Mouse (Mus musculus) G1E-ER4 (cell line): ENCODE data around the gene Psen2. TPM values are rescaled to one million over a fixed set of nuclear protein-coding genes. Genes with fewer than 3 reads are reported as not detected.
A peak's percentile ranks its signal among the peaks of the same experiment; 100 is the strongest.

Source experiments
- GATA1 ChIP-seq: IDR thresholded peaks from one replicate; pipeline ENCODE4 v1.8.0; 2012; ENCODE audit warnings: low read length, inconsistent platforms
- polyA plus RNA-seq: library from polyadenylated mRNA; stranded (reverse); fragments of >175 nt; gene quantifications from 2 replicates; pipeline ENCODE4 v1.2.3, GENCODE M21; 2012

The Psen2 gene
- polyA plus RNA-seq, result 53.0 and 56.0 TPM in 2 replicates

DNA sequence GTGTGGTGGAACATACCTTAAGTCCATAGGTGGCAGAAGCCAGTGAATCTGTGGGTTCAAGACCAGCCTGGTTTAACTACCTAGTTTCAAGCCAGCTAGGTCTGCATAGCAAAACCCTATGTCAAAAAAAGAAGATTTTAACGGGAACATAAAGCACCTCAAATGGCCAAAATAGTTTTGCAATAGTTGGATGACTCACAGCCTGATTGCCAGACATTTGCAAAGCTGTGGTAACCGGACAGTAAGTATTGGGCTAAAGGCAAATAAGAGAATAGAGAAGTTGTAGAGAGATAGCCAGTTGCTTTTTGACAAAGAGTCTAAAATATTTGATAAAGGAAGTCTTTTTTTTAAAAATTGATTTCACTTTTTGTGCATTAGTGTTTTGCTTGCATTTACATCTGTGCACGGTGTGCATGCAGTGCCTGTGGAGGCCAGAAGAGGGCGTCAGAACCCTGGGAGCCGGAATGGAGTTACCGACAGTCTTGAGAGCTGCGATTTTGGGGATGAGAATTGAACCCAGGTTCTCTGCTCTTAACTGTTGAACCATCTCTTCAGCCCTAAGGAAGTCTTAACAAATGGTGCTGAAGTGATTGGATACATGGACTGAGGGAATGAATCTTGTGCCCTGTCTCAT, at the start of gene Psen2:
Gene Psen2 (minus strand): TSS at position 75 of the 634 bp plus-strand sequence.
- TF ChIP-seq GATA1, result no peak

DNA sequence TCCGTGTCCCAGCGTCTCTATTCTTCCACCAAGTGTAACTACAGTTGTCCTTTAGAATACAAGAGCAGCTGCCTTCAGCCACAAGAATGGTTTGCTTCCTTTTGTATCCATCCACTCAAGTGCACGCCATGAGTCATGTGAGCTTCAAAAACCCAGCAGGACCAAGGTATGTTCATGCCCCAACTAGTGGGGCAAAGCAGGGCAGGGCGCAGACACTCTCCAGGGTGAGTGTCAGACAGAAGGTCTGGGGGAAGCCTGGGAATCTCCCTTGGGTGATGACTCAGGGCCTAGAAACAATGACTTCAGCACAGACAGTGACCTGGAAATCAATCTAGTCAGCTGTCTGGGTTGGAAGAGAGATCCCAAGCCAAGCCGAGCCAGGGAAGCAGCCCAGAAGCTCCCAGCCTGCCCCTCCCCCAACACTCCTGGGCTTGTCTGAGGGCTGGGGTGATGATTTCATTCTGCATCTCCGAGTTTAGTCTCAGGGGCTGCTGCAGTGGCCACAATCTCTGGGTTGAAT, 49.6 kb upstream of the Psen2 start:
- no peak for TF ChIP-seq GATA1

DNA sequence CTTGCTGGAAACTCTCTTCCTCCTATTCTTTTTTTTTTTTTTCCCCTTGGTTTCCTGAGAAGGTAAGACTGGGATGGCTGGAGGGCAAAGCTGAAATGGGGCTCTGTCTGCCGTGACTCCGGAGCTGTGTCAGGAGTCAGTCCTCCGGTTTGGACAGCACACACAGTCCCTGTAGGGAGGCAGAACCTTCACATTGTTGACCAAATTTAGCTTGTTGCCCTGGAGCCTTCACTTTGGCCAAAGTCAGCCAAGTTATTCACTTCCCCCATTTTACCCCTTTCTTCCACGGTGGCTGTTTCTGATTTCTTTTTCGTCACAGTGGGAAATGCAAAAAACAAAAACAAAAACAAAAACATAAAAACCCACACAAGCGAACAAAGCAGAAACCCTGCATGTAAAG, 49.0 kb upstream of the Psen2 start:
- no peak for TF ChIP-seq GATA1

DNA sequence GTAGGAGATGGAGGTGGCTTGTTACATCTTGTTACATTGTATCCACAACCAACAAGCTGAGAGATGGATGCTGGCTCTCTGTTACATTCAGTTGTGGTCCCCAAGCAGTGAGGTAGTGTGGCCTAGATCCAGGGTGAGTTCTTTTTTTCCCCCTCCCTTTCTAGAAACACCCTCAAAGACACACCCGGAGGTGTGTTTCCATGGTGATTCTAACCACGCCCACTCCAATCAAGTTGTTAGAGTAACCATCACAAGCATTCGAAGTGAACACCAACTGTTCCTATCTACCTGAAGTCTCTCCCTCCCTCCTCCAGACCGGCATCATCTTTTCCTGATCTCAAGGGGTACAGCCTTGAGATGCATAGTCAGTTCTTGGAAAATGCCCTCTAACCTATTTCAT, 45.7 kb upstream of the Psen2 start:
- TF ChIP-seq GATA1, result no peak

DNA sequence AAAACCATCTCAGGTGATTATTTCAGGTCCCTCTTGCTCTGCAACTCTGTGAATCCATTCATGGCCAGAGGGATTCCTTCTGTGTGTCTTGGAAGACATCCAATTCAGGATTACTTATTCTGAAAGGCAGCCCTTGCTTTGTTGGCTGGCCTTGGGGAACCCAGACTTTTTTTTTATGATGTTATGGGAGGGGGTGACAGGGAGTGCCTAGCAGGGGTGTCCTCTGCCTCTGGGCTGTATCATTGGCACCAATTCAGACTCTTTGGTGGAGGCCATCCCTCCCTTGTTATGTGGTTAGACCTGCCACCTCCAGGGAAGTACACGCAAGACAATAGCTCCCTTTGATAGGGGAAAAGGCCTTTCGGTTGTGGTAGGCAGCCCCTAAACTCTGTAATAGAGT, 44.4 kb upstream of the Psen2 start:
- TF ChIP-seq GATA1, result no peak

DNA sequence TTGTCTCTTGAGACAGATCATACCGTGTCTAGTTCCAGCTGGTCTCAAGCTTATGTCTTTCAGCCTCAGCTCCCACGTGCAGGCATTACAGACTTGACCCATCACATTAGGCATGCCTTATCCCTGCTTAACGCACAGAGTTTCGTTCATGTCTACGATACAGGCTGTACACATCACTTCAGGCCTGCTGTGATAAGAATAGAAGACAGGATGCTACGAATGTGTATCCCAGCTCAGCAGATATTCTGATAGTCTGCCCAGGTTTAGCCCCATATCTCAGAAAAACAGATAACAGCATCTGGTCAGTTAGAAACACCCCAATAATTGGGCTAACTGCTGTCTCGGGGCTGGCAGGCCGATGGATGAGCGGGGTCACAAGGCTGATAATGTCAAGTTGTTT, 43.7 kb upstream of the Psen2 start:
- peak; percentile 93 for TF ChIP-seq GATA1

DNA sequence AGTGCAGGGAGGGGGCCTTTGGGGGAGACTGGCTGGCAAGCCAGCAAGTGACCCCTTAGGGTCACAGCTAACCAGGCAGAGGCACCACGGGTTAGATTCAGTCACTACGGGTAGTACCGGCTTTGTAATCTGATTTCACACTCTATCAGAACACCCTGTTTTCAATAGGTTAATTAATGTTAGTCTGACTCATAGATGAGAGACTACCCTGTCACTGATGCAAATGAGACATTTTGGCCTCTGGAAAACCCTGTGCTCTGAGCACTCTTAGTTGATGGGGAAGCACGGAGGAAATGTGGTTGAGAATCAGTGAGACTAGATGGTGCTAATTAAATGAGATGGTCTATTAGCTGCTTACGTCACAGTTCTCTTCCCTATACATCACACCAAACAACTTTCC, 40.4 kb upstream of the Psen2 start:
- TF ChIP-seq GATA1, result no peak

DNA sequence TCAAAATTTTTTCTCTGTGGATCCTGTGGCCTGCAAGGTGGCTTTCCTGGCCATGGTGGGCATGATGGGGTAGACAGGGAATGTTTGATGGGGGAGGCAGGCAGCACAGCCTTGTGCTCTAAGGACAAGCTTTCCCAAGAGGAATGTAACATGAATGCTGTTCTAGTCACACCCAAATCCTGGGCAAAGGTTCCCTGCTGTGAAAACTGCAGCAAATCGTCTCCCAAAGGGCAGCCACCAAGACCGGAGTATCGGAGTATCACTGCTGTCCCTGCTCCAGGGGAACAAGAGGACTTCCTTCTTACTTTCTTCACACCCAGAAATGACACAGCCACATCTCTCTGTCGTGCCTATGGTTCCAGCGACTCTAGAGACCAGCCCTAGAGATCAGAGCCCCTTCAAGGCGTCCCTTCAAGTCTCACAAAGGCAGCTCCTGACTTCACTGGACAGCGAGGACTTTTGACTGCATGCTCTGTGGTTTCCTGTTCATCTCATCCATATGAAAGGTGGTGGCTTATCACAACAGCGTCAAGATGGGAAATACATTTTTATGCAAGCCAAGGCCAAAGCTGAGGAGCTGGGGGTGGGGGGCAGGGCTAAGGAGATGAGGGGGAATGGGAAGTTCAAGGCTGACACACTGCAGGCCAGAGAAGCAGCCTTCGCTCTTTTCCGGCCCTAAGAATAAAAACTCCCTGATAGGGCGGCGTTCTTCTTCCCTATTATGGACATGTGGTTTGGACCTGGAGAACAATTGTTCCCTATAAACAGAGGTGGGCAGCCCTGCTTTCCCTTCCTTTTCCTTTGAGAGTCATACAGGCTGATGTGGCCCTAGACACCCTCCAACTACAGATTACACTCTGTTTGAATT, 39.2 kb upstream of the Psen2 start:
- TF ChIP-seq GATA1, result no peak

DNA sequence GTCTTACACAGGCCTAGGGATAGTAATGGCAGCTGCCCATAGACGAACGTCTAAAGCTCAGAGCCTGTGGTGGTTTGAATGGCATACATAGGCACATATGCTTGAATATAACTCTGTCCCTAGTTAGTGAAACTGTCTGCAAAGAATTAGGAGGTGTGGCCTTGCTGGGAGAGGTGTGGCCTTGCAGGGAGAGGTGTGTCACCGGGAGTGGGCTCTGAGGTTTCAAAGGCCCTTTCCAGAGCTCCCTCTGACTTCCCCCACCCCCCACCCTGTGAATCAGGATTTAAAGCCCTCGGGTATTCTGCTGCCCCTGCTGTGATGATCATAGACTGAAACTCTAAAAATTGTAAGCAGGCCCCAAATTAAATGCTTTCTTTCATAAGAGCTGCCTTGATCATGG, 37.8 kb upstream of the Psen2 start:
- TF ChIP-seq GATA1, result no peak

DNA sequence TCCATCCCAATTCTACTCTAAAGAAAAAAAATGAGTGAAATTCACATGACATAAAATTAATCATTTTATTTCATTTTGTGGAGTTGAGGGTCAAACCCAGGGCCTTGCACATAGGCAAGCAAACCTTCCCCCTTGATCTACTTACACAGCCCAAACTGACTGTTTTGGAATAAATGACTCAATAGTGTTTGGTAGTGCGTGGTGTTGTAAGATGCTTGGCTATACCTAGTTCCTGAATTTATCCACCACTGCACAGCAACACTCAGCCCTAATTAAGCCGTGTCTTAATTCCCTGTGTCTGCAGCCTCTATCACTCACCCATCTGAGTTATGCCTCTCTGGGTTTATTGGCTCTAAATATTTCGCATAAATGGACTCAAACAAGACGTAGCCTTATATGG, 37.1 kb upstream of the Psen2 start:
- no peak for TF ChIP-seq GATA1

DNA sequence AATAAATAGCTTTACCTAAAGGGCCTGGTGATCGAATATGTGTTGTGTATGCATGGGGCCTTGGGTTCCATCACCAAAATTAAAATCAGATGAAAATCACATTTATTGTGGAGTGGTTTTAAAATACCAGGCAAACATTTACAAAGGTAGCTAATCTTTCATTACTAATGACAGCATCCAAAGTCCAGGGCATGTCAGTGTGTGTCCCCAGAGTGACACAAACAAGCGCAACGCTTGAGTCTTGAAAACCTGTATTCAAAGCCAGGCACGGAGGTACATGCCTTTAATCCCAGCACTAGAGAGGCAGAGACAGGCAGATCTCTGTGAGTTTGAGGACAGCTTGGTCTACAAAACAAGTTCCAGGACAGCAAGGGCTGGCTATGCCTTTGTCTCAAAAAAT, 36.5 kb upstream of the Psen2 start:
- no peak for TF ChIP-seq GATA1

DNA sequence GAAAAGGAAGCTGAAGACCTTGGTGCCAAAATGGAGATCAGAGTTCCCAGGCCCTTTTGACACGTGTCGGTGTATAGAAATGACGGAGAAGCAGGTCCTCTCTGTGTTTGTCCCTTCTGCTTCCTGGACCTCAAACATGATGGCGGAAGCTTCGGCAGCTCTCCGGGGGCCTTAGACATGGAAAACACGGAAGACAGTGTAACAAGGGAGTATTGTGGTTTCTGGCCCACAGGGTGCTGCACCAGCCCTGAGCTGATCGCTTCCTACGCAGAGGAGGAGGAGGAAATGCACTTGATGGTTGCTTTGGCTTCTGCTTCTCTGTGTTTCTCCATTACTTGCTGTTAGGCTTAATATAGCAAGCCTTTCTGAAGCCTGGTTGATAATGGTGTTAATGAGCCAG, 32.9 kb upstream of the Psen2 start:
- no peak for TF ChIP-seq GATA1

DNA sequence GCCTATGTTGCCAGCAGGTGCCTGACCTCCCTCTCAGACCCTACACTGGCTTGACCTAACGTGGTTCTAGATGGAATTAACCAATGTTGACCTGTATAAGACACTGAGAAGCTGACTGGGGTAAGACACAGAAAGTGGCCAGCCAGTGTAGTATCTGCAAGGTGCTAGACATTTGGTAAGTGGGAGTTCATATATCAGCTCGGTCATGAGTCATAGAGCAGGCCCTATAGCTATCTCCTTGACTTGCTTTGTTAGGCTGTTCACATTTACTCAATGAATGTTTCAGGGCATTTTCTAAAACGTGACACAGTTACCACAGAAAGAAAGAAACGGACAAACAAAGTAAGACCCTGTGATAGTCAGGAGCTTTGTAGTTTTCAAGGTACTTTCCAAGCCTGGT, 27.1 kb upstream of the Psen2 start:
- no peak for TF ChIP-seq GATA1

DNA sequence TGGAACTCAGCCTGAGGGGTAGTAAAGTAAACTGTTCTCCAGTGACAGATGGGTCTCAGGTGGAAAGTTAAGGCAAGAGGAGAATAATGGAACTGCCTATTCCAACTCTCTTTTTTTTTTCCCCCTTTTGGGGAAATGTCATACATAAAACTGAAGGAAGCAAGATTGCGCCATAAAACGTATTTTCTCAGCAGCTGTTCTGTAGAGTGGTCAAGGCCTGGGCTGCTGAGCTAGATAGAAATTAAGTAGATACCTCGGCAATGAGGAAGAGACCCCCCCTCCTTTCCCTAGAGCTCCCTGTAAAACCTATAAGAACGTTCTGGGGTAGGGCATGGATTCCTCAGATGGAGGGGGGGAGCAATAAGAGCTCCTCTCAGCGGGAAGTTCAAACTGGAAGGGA, 26.6 kb upstream of the Psen2 start:
- no peak for TF ChIP-seq GATA1

DNA sequence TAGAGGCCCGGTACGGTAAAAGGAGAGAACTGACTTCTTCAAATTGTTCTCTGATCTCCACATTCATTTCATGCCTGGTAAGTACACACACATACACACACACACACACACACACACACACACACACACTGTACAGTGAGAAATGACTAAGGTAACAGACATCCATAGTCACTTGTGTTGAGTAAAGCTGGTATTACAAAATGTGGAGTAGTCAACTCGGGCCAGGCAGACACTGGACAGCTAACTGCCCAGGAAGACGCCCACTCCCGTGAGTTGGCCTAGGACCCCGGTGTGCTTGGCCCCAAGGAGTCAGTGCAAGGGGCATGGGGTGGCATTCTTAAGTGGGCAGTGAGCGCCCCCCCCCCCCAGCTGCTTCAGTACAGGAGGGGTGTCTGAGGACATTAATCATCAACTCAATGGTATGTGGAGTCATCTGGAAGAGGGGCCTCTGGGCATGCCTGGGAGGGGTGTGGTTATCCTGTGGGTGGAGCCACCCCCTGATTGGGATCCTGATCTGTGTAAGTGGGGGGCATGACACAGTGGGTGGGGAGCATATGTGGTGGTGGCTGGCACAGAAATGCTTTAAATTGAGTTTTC, 25.7 kb upstream of the Psen2 start:
- TF ChIP-seq GATA1, result no peak

DNA sequence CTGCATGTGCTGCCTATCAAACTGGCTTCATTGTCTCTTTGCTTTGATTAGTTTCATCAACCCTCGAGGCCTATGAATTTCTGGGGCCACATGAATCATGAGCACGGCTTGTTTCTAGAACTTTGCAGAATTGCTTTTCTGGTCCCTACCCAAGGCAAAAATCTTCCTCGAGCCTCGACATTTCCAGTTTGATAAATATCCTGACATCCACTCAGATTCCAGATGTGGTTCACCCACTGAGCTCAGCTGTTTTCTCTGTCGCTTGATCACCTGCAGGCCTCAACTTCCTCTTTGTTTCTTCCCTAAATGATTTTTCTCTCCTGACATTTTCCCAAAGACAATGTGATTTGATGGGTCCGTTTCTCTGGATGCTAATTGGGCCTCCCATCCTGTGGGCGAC, 25.0 kb upstream of the Psen2 start:
- no peak for TF ChIP-seq GATA1
